Mouse (Mus musculus) heart, adult 2 months (tissue): ENCODE measurements around the gene Rtn4ip1. TPM values are rescaled to one million over a fixed set of nuclear protein-coding genes. Genes with fewer than 3 reads are reported as not detected.

Source experiments
- DNase-seq, 2 experiments: peaks; one replicate each; pipeline ENCODE4 v3.0.0; 2021
- H3K27ac ChIP-seq: fragments of 200-600 bp; 2 replicates; pipeline ENCODE4 v1.8.1; 2022
- H3K27me3 ChIP-seq: fragments of 200-500 bp; 2 replicates; pipeline ENCODE4 v1.6.1; 2012; ENCODE audit warnings: mild to moderate bottlenecking, low read length, inconsistent platforms, mixed read lengths; ENCODE audit not compliant: control insufficient read depth, insufficient read depth
- H3K36me3 ChIP-seq: fragments of 200-500 bp; 2 replicates; pipeline ENCODE4 v1.6.1; 2012; ENCODE audit warnings: low read length, inconsistent platforms; ENCODE audit not compliant: control insufficient read depth, insufficient read depth
- H3K4me1 ChIP-seq: fragments of 200-500 bp; 2 replicates; pipeline ENCODE4 v1.6.1; 2011; ENCODE audit warnings: low read length; ENCODE audit not compliant: control insufficient read depth, insufficient read depth
- H3K4me3 ChIP-seq: fragments of 200-600 bp; 2 replicates; pipeline ENCODE4 v1.8.1; 2022
- H3K79me2 ChIP-seq: fragments of 200-500 bp; replicated peaks from 2 replicates; pipeline ENCODE4 v1.6.1; 2012; ENCODE audit warnings: mild to moderate bottlenecking, inconsistent platforms, low read length, moderate library complexity, mixed read lengths; ENCODE audit not compliant: control insufficient read depth, insufficient read depth
- H3K9ac ChIP-seq: fragments of 200-500 bp; 2 replicates; pipeline ENCODE4 v1.6.1; 2012; ENCODE audit warnings: low read depth, mild to moderate bottlenecking, control low read depth, inconsistent platforms, low read length, mixed read lengths
- CTCF ChIP-seq: fragments of 200-600 bp; IDR thresholded peaks from 2 replicates; pipeline ENCODE4 v1.8.1; 2022; ENCODE audit warnings: antibody characterized with exemption, mild to moderate bottlenecking, moderate library complexity
- EP300 ChIP-seq: fragments of 200-500 bp; IDR thresholded peaks from 2 replicates; pipeline ENCODE4 v1.6.1; 2011; ENCODE audit warnings: low read depth, low read length, control low read depth; ENCODE audit not compliant: insufficient read depth
- POLR2A ChIP-seq: fragments of 200-500 bp; IDR thresholded peaks from 2 replicates; pipeline ENCODE4 v1.6.1; 2011; ENCODE audit warnings: mild to moderate bottlenecking, low read depth, low read length, control low read depth; ENCODE audit not compliant: insufficient read depth
- WGBS: fragments of 180-500 bp; shearing (Covaris S2); methylation state at CpG from one replicate; pipeline ENCODE4 v1.1.7; 2018; 5-methylcytosine and 5-hydroxymethylcytosine counted together
- intact Hi-C: fragments of 180-260 bp; cut with DNase I; formaldehyde crosslinking; loops from one replicate; pipeline ENCODE4 v1.15.1; 2025
- polyA plus RNA-seq: library from polyadenylated mRNA; depleted of rRNA; stranded (reverse); fragments of >200 nt; gene quantifications from 2 replicates; pipeline ENCODE4 v1.2.3, GENCODE M21; 2012
- total RNA-seq, 2 experiments: library from RNA; stranded (reverse); gene quantifications; 2 replicates each; pipeline ENCODE4 v1.2.3; 2021

Rtn4ip1 gene
- total and polyA plus RNA-seq, 3 experiments: 47.7 to 66.9 (median 66.4) TPM

DNA sequence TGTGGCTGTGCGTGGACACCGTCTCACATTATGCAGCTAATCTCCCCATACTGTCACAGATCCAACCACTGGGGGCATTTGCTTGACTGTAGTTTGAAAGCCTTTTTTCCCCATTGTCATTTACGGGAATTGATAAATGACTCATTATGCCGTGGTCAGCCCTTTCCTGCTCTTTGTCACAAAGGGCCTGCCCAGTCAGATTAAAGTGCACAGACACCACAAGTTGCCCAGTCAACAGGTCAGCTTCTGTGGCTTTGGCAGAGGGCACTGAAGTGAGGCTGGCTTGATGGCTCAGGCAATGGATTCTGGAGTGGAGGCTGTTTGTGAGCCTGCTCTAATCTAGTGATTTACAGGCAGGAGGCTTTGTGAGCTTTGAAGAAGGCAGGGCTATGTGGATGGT lies 42.1 kb downstream of the Rtn4ip1 start:
- TF ChIP-seq EP300 (no peak), POLR2A (no peak), CTCF (no peak)
- DNase-seq: no peak
- no peaks in the 10 kb centered on the region for H3K79me2 ChIP-seq
- no peak overlapping the region for H3K27ac ChIP-seq
- H3K36me3 ChIP-seq: no peaks in the 10 kb centered on the region
- H3K27me3 ChIP-seq: no peaks in the 10 kb centered on the region
- intact Hi-C loops: no loop called here
- 52% methylated on average over 4 of the region's 4 CpGs for WGBS
- no peaks in the 10 kb centered on the region for H3K4me1 ChIP-seq
- H3K4me3 ChIP-seq: no peak overlapping the region
- H3K9ac ChIP-seq: no peak overlapping the region

- DNase-seq: no peak
- Histone ChIP-seq H3K27ac (no peak overlapping the region), H3K79me2 (no peaks in the 10 kb centered on the region), H3K36me3 (no peaks in the 10 kb centered on the region), H3K4me3 (no peak overlapping the region), H3K27me3 (no peaks in the 10 kb centered on the region), H3K4me1 (no peaks in the 10 kb centered on the region), H3K9ac (no peak overlapping the region)
- TF ChIP-seq POLR2A: no peak
- no peak for TF ChIP-seq EP300
- no peak for TF ChIP-seq CTCF
- 74% methylated on average over 4 of the region's 4 CpGs for WGBS
- intact Hi-C loops: no loop called here
Measured at GRCm38 (mm10) chr10:43945435-43945834, 43.8 kb downstream of the Rtn4ip1 start.

DNA sequence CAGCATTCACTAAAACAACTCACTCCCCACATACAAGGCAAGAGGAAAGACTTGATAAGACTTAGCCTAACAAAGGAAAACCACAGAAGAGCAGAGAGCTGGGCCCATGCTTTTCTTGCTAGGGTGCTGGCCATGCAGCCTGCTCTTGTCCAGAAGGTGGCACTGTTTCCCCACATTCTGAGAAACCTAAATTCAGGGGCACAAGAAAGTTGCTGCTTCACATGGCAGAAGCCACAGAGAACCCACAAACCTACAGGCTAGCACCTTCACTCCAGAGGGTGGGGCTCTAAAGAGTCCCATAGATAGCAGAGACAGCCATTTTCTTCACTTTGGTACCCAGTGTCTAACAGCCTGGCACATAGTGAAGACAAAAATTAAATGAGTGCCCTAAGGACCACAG lies 52.3 kb downstream of the Rtn4ip1 start:
- Histone ChIP-seq H3K4me3 (no peak overlapping the region), H3K27ac (no peak overlapping the region), H3K79me2 (no peaks in the 10 kb centered on the region), H3K36me3 (no peaks in the 10 kb centered on the region), H3K4me1 (no peaks in the 10 kb centered on the region), H3K9ac (no peak overlapping the region), H3K27me3 (no peaks in the 10 kb centered on the region)
- TF ChIP-seq POLR2A: no peak
- TF ChIP-seq EP300: peak; percentile 80
- intact Hi-C loops: loop anchor here (1.0 to 10.0 kb wide), 4 partner anchors 49 to 281 kb away; no protein-coding TSS in a partner anchor
- peak; percentile 21 to 49 for DNase-seq

GRCm38 (mm10) chr10:43964943-43965342 lies 63.3 kb downstream of the Rtn4ip1 start:
- no peak for DNase-seq
- Histone ChIP-seq H3K4me3 (no peak overlapping the region), H3K27ac (no peak overlapping the region), H3K79me2 (no peaks in the 10 kb centered on the region), H3K36me3 (no peaks in the 10 kb centered on the region), H3K27me3 (no peaks in the 10 kb centered on the region), H3K9ac (no peak overlapping the region), H3K4me1 (no peaks in the 10 kb centered on the region)
- TF ChIP-seq POLR2A (no peak), CTCF (no peak)
- intact Hi-C loops: no loop called here
- WGBS: 66% methylated on average over 2 of the region's 2 CpGs

GRCm38 (mm10) chr10:43973244-43973643 lies 71.6 kb downstream of the Rtn4ip1 start:
- Histone ChIP-seq H3K4me1 (no peaks in the 10 kb centered on the region), H3K4me3 (no peak overlapping the region), H3K9ac (no peak overlapping the region), H3K36me3 (peaks cover 3% of the 10 kb centered on the region; the same call in 1 of the 2 replicates), H3K27ac (no peak overlapping the region), H3K79me2 (no peaks in the 10 kb centered on the region), H3K27me3 (no peaks in the 10 kb centered on the region)
- TF ChIP-seq EP300 (no peak), POLR2A (no peak), CTCF (no peak)
- intact Hi-C loops: loop anchor here (10.0 kb wide), 1 partner anchor 482 kb away; no protein-coding TSS in a partner anchor
- WGBS: 73% methylated on average over 2 of the region's 2 CpGs
- DNase-seq: no peak

DNA sequence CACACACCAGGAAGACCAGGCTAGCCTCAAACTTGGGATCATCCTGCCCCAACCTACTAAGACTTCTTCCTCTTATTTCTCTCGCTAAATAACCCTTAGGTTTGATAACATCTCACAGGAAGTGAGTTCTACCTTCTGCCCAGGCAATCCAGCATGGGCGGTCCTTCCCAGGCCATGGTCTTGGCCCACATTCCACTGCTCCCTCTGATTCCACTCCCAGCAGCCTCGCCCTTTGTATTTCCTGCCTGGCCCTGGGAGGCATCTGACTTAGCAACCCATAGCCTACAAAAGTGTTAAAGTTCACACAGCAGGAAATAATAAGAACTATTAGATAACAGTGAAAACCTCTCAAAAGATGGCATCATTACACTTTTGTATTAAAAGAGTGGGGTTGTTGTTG lies 75.7 kb downstream of the Rtn4ip1 start:
- intact Hi-C loops: loop anchor here (10.0 kb wide), 1 partner anchor 477 kb away; no protein-coding TSS in a partner anchor
- WGBS: 28% methylated on average over 3 of the region's 3 CpGs
- Histone ChIP-seq H3K36me3 (peaks cover 3% of the 10 kb centered on the region; the same call in 1 of the 2 replicates), H3K79me2 (no peaks in the 10 kb centered on the region), H3K27ac (peak overlapping the region; percentile 60; the same call in 1 of the 2 replicates), H3K27me3 (no peaks in the 10 kb centered on the region), H3K9ac (no peak overlapping the region), H3K4me3 (no peak overlapping the region), H3K4me1 (no peaks in the 10 kb centered on the region; the same call in 1 of the 2 replicates)
- peak; percentile 49 to 65 for DNase-seq
- TF ChIP-seq EP300 (0 out of 2 replicates have a peak, but pooled peaks have one; percentile 30), POLR2A (no peak), CTCF (no peak)
